Mouse (Mus musculus) cerebellum, adult 2 months (tissue): ENCODE measurements at regions not wholly inside any gene's neighbourhood (a gene's known extent, or its start where the extent isn't known, plus 50 kb on each side); places are given as distances from the start of the nearest gene placed in this dataset.

Experiments
- CTCF ChIP-seq: fragments of 200-500 bp; IDR thresholded peaks from 2 replicates; pipeline ENCODE4 v1.5.1; 2011; ENCODE audit warnings: low read depth, mild to moderate bottlenecking, control low read depth, low read length, moderate library complexity, borderline replicate concordance; ENCODE audit not compliant: insufficient read depth
- POLR2A ChIP-seq: fragments of 200-500 bp; IDR thresholded peaks from 2 replicates; pipeline ENCODE4 v1.6.1; 2011; ENCODE audit warnings: low read length, control low read depth, borderline replicate concordance; ENCODE audit not compliant: insufficient read depth

GRCm38 (mm10) chr6:148640595-148640994, 190.7 kb downstream of the Ipo8 start:
- no peak for TF ChIP-seq CTCF
- no peak for TF ChIP-seq POLR2A
